Mouse (Mus musculus): Measurements from ENCODE around the gene Dlx5. TPM values are rescaled to one million over a fixed set of nuclear protein-coding genes. Genes with fewer than 3 reads are reported as not detected.

Dlx5 gene
- polyA plus RNA-seq, 1 experiment: 1.2 TPM

- Histone ChIP-seq H3K4me1 (ENCODE audit: control insufficient read depth, insufficient read depth, low read length) (no peaks in the 10 kb centered on the region), H3K27ac (ENCODE audit: insufficient read depth, low read length) (no peak overlapping the region), H3K4me3 (ENCODE audit: insufficient read depth, low read length) (no peak overlapping the region)
- TF ChIP-seq CTCF (IDR thresholded peaks at IDR 0.05; ENCODE audit: borderline replicate concordance, insufficient read depth, low read length) (no peak), POLR2A (IDR thresholded peaks at IDR 0.05; ENCODE audit: low read depth, low read length) (no peak)
Measured at GRCm38 (mm10) chr6:6854902-6855745, 26.8 kb downstream of the Dlx5 start.

DNA sequence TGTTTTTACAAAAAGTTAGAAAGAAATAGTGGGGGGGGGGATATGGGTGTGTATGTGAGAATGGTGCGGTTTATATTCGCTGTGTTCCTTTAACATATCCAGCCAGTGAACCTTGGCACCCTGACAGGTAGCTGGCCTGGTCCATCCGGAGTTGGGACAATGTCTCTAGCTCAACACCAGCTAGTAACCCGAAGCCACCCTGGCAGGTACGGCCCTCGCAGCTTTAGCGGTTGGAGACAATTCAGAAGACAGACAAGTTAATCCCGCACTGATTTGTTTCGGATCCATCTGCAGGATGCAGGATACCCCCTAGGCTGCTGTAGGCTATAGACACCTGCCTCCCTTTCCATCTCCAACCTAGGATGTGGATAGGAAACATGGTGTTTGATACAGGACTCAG lies 27.7 kb downstream of the Dlx5 start:
- Histone ChIP-seq H3K4me1 (ENCODE audit: control insufficient read depth, insufficient read depth, low read length) (no peaks in the 10 kb centered on the region), H3K27ac (ENCODE audit: insufficient read depth, low read length) (no peak overlapping the region), H3K4me3 (ENCODE audit: insufficient read depth, low read length) (no peak overlapping the region)
- no peak for TF ChIP-seq POLR2A (IDR thresholded peaks at IDR 0.05; ENCODE audit: low read depth, low read length)
- no peak for TF ChIP-seq CTCF (IDR thresholded peaks at IDR 0.05; ENCODE audit: borderline replicate concordance, insufficient read depth, low read length)

GRCm38 (mm10) chr6:6852944-6853343 lies 28.9 kb downstream of the Dlx5 start:
- H3K4me1 ChIP-seq (ENCODE audit: control insufficient read depth, insufficient read depth, low read length): no peaks in the 10 kb centered on the region
- H3K27ac ChIP-seq (ENCODE audit: insufficient read depth, low read length): no peak overlapping the region
- H3K4me3 ChIP-seq (ENCODE audit: insufficient read depth, low read length): no peak overlapping the region
- no peak for TF ChIP-seq POLR2A (IDR thresholded peaks at IDR 0.05; ENCODE audit: low read depth, low read length)

DNA sequence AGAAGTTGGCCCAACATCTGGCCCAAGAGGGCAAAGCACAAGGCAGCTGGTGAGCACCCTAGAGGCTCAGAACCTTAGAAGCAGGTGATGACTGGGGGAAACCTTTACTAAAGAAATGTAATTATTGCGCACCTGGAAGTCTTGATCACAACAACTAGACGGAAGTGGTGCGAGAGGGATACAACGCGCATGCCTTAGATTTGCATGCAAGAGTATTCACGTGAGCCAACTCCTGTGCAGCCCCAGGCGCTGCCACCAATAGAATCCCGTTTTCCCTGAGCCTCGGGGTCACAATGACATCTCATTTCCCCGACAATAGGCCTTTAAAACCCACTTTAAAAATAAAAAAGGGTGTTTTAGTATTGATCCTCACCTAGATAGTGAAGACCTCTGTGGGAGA lies 30.7 kb downstream of the Dlx5 start:
- no peak for TF ChIP-seq POLR2A (IDR thresholded peaks at IDR 0.05; ENCODE audit: low read depth, low read length)
- TF ChIP-seq CTCF (IDR thresholded peaks at IDR 0.05; ENCODE audit: borderline replicate concordance, insufficient read depth, low read length): no peak
- Histone ChIP-seq H3K4me1 (ENCODE audit: control insufficient read depth, insufficient read depth, low read length) (no peaks in the 10 kb centered on the region), H3K4me3 (ENCODE audit: insufficient read depth, low read length) (no peak overlapping the region), H3K27ac (ENCODE audit: insufficient read depth, low read length) (no peak overlapping the region)

DNA sequence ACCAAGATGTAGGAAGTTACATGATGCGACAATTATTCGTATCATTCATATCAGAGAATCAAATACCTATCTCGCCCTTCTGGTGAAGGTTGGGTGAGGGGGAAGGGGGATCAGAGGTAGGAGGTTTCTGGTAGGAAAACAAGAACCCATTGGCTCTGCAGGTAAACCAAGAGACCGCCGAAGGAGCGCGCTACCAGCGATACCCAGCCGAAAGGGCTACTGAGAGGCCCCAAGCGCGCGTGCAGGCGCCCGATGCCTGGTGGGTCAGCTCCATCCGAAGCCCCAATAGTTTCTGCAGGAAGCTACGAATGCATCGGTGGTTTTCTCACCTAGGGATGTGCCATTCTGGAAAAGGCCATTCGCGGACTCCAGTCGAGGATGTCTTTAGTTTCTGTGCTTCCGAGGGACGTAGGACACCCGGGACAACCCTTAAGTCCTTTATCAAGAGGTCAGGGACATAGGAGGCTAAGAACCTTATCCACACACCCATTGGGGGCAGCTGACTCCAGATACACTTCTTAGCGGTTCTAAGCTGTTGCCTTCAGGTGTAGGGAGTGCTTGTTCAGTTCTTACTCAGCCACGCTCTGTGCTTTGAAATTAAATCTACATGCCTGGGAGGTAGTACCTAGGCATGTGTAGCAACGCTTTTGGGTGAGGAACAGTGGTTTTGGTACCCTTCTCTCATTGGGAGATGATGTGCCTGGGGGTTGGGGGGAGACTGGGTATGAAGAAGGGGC lies 31.4 kb downstream of the Dlx5 start:
- no peak for TF ChIP-seq CTCF (IDR thresholded peaks at IDR 0.05; ENCODE audit: borderline replicate concordance, insufficient read depth, low read length)
- TF ChIP-seq POLR2A (IDR thresholded peaks at IDR 0.05; ENCODE audit: low read depth, low read length): no peak
- no peak overlapping the region for H3K4me3 ChIP-seq (ENCODE audit: insufficient read depth, low read length)
- no peak overlapping the region for H3K27ac ChIP-seq (ENCODE audit: insufficient read depth, low read length)
- H3K4me1 ChIP-seq (ENCODE audit: control insufficient read depth, insufficient read depth, low read length): no peaks in the 10 kb centered on the region

DNA sequence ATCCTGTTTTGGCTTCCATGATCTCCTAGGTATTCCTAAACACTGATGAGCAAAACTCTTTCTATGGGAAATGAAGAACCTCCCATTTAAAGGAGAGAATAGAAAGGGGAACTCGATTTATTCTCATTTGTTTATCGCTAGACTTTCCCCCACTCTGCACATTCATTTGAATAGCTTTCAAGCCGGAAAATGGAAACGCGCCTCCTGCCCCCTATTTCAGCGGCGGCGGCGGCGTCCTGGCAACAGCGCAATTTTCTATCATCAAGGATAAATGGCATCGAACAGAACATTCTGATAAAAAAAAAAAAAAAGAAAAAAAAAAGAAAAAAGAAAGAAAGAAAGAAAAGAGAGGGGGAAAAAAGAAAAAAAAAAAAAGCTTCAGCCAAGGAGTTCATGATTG lies 32.1 kb downstream of the Dlx5 start:
- Histone ChIP-seq H3K4me1 (ENCODE audit: control insufficient read depth, insufficient read depth, low read length) (no peaks in the 10 kb centered on the region), H3K27ac (ENCODE audit: insufficient read depth, low read length) (no peak overlapping the region), H3K4me3 (ENCODE audit: insufficient read depth, low read length) (no peak overlapping the region)
- TF ChIP-seq POLR2A (IDR thresholded peaks at IDR 0.05; ENCODE audit: low read depth, low read length) (no peak), CTCF (IDR thresholded peaks at IDR 0.05; ENCODE audit: borderline replicate concordance, insufficient read depth, low read length) (no peak)

GRCm38 (mm10) chr6:6848541-6848940 lies 33.3 kb downstream of the Dlx5 start:
- H3K4me1 ChIP-seq (ENCODE audit: control insufficient read depth, insufficient read depth, low read length): peaks cover 2% of the 10 kb centered on the region; the same call in 1 of the 2 replicates
- no peak overlapping the region for H3K4me3 ChIP-seq (ENCODE audit: insufficient read depth, low read length)
- TF ChIP-seq CTCF (IDR thresholded peaks at IDR 0.05; ENCODE audit: borderline replicate concordance, insufficient read depth, low read length) (no peak), POLR2A (IDR thresholded peaks at IDR 0.05; ENCODE audit: low read depth, low read length) (no peak)
- no peak overlapping the region for H3K27ac ChIP-seq (ENCODE audit: insufficient read depth, low read length)

- TF ChIP-seq CTCF (IDR thresholded peaks at IDR 0.05; ENCODE audit: borderline replicate concordance, insufficient read depth, low read length) (no peak), POLR2A (IDR thresholded peaks at IDR 0.05; ENCODE audit: low read depth, low read length) (no peak)
- H3K27ac ChIP-seq (ENCODE audit: insufficient read depth, low read length): no peak overlapping the region
- 0 out of 2 replicates have a peak, but pooled peaks cover 2% of the 10 kb centered on the region for H3K4me1 ChIP-seq (ENCODE audit: control insufficient read depth, insufficient read depth, low read length)
- no peak overlapping the region for H3K4me3 ChIP-seq (ENCODE audit: insufficient read depth, low read length)
Measured at GRCm38 (mm10) chr6:6833301-6833700, 48.6 kb downstream of the Dlx5 start.

DNA sequence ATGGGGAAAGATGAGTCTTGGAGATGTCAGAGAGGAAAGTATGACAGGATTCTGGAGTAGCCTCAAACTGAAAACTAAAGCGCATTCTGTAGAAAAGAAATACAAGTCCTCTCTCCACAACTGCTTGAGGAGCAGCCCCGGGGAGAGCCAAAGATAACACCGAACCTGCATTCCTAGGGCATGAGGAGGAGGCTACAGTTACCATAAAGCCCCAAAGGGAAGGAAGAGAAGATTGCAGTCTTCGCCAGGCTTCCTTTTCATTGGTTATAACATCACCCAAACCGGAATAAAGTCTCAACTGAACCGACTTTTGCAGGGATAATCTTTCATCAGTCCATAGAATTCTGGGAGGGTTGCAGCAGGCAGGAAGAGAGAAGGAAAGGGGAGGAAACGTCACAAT lies 51.4 kb downstream of the Dlx5 start:
- H3K4me1 ChIP-seq (ENCODE audit: control insufficient read depth, insufficient read depth, low read length): 0 out of 2 replicates have a peak, but pooled peaks cover 2% of the 10 kb centered on the region
- peak overlapping the region; percentile 81 for H3K27ac ChIP-seq (ENCODE audit: insufficient read depth, low read length)
- no peak overlapping the region for H3K4me3 ChIP-seq (ENCODE audit: insufficient read depth, low read length)
- TF ChIP-seq POLR2A (IDR thresholded peaks at IDR 0.05; ENCODE audit: low read depth, low read length): no peak
- TF ChIP-seq CTCF (IDR thresholded peaks at IDR 0.05; ENCODE audit: borderline replicate concordance, insufficient read depth, low read length): no peak

Other genes with a start within 250 kb of the Dlx5 start
- gene Dlx6, start 18.8 kb downstream of the Dlx5 start, polyA plus RNA-seq (2011; ENCODE audit: insufficient read length, low read depth, missing spikeins): 1.0 TPM in 1 of 2 replicates, not detected in the other
- 3.2 and 3.8 TPM in 2 replicates for gene Sdhaf3, start 73.9 kb upstream of the Dlx5 start, polyA plus RNA-seq (2011; ENCODE audit: insufficient read length, low read depth, missing spikeins)

Measured in embryonic fibroblast, embryonic 13.5 days (primary cell).